Mouse (Mus musculus): ENCODE measurements around the gene Litaf. TPM values are rescaled to one million over a fixed set of nuclear protein-coding genes. Genes with fewer than 3 reads are reported as not detected.

The Litaf gene
- polyA plus RNA-seq, 1 experiment: 107 TPM

- WGBS: 83% methylated on average over 1 of the region's 1 CpGs
- Histone ChIP-seq H3K27ac (ENCODE audit: control insufficient read depth, insufficient read depth, low read length) (no peak overlapping the region), H3K4me3 (ENCODE audit: control insufficient read depth, insufficient read depth, low read length) (no peak overlapping the region), H3K27me3 (ENCODE audit: control insufficient read depth, insufficient read depth, low read length) (no peaks in the 10 kb centered on the region), H3K4me1 (replicated peaks; ENCODE audit: control insufficient read depth, insufficient read depth, low read length) (no peaks in the 10 kb centered on the region), H3K36me3 (ENCODE audit: control insufficient read depth, insufficient read depth, low read length) (no peaks in the 10 kb centered on the region)
- no peak for DNase-seq
- TF ChIP-seq CTCF (IDR thresholded peaks at IDR 0.05; ENCODE audit: borderline replicate concordance, control insufficient read depth, extremely low read depth, insufficient read depth, low read length, poor library complexity): no peak
- no peak for TF ChIP-seq POLR2A (IDR thresholded peaks at IDR 0.05; ENCODE audit: control insufficient read depth, extremely low read depth, insufficient read depth, low read length, poor library complexity)
Observed at GRCm38 (mm10) chr16:10927026-10927425, 138.9 kb downstream of the Litaf start.

GRCm38 (mm10) chr16:10925591-10926180 is 140.3 kb downstream of the Litaf start:
- H3K27ac ChIP-seq (ENCODE audit: control insufficient read depth, insufficient read depth, low read length): no peak overlapping the region
- TF ChIP-seq POLR2A (IDR thresholded peaks at IDR 0.05; ENCODE audit: control insufficient read depth, extremely low read depth, insufficient read depth, low read length, poor library complexity): no peak
- TF ChIP-seq CTCF (IDR thresholded peaks at IDR 0.05; ENCODE audit: borderline replicate concordance, control insufficient read depth, extremely low read depth, insufficient read depth, low read length, poor library complexity): no peak
- WGBS: 89% methylated on average over 7 of the region's 7 CpGs
- H3K4me1 ChIP-seq (replicated peaks; ENCODE audit: control insufficient read depth, insufficient read depth, low read length): no peaks in the 10 kb centered on the region
- no peaks in the 10 kb centered on the region for H3K36me3 ChIP-seq (ENCODE audit: control insufficient read depth, insufficient read depth, low read length)
- H3K4me3 ChIP-seq (ENCODE audit: control insufficient read depth, insufficient read depth, low read length): no peak overlapping the region
- no peak for DNase-seq
- H3K27me3 ChIP-seq (ENCODE audit: control insufficient read depth, insufficient read depth, low read length): no peaks in the 10 kb centered on the region

GRCm38 (mm10) chr16:10923561-10923960 is 142.4 kb downstream of the Litaf start:
- no peak for DNase-seq
- Histone ChIP-seq H3K4me1 (replicated peaks; ENCODE audit: control insufficient read depth, insufficient read depth, low read length) (no peaks in the 10 kb centered on the region), H3K27ac (ENCODE audit: control insufficient read depth, insufficient read depth, low read length) (no peak overlapping the region), H3K27me3 (ENCODE audit: control insufficient read depth, insufficient read depth, low read length) (no peaks in the 10 kb centered on the region), H3K4me3 (ENCODE audit: control insufficient read depth, insufficient read depth, low read length) (no peak overlapping the region), H3K36me3 (ENCODE audit: control insufficient read depth, insufficient read depth, low read length) (no peaks in the 10 kb centered on the region)
- no peak for TF ChIP-seq CTCF (IDR thresholded peaks at IDR 0.05; ENCODE audit: borderline replicate concordance, control insufficient read depth, extremely low read depth, insufficient read depth, low read length, poor library complexity)
- TF ChIP-seq POLR2A (IDR thresholded peaks at IDR 0.05; ENCODE audit: control insufficient read depth, extremely low read depth, insufficient read depth, low read length, poor library complexity): no peak
- 86% methylated on average over 5 of the region's 5 CpGs for WGBS

GRCm38 (mm10) chr16:10919856-10920255 is 146.1 kb downstream of the Litaf start:
- no peak for DNase-seq
- TF ChIP-seq POLR2A (IDR thresholded peaks at IDR 0.05; ENCODE audit: control insufficient read depth, extremely low read depth, insufficient read depth, low read length, poor library complexity) (no peak), CTCF (IDR thresholded peaks at IDR 0.05; ENCODE audit: borderline replicate concordance, control insufficient read depth, extremely low read depth, insufficient read depth, low read length, poor library complexity) (no peak)
- Histone ChIP-seq H3K36me3 (ENCODE audit: control insufficient read depth, insufficient read depth, low read length) (no peaks in the 10 kb centered on the region), H3K27ac (ENCODE audit: control insufficient read depth, insufficient read depth, low read length) (no peak overlapping the region), H3K27me3 (ENCODE audit: control insufficient read depth, insufficient read depth, low read length) (no peaks in the 10 kb centered on the region), H3K4me3 (ENCODE audit: control insufficient read depth, insufficient read depth, low read length) (no peak overlapping the region), H3K4me1 (replicated peaks; ENCODE audit: control insufficient read depth, insufficient read depth, low read length) (peaks cover 7% of the 10 kb centered on the region)

- H3K4me3 ChIP-seq (ENCODE audit: control insufficient read depth, insufficient read depth, low read length): no peak overlapping the region
- TF ChIP-seq CTCF (IDR thresholded peaks at IDR 0.05; ENCODE audit: borderline replicate concordance, control insufficient read depth, extremely low read depth, insufficient read depth, low read length, poor library complexity) (no peak), POLR2A (IDR thresholded peaks at IDR 0.05; ENCODE audit: control insufficient read depth, extremely low read depth, insufficient read depth, low read length, poor library complexity) (no peak)
- no peak overlapping the region for H3K27ac ChIP-seq (ENCODE audit: control insufficient read depth, insufficient read depth, low read length)
- WGBS: 95% methylated on average over 3 of the region's 3 CpGs
- H3K36me3 ChIP-seq (ENCODE audit: control insufficient read depth, insufficient read depth, low read length): no peaks in the 10 kb centered on the region
- peaks cover 15% of the 10 kb centered on the region for H3K4me1 ChIP-seq (replicated peaks; ENCODE audit: control insufficient read depth, insufficient read depth, low read length)
- no peak for DNase-seq
- H3K27me3 ChIP-seq (ENCODE audit: control insufficient read depth, insufficient read depth, low read length): no peaks in the 10 kb centered on the region
Observed at GRCm38 (mm10) chr16:10916271-10916670, 149.7 kb downstream of the Litaf start.

GRCm38 (mm10) chr16:10915066-10915465 is 150.9 kb downstream of the Litaf start:
- Histone ChIP-seq H3K27ac (ENCODE audit: control insufficient read depth, insufficient read depth, low read length) (peak overlapping the region; percentile 22; the same call in 1 of the 2 replicates), H3K4me3 (ENCODE audit: control insufficient read depth, insufficient read depth, low read length) (no peak overlapping the region), H3K27me3 (ENCODE audit: control insufficient read depth, insufficient read depth, low read length) (no peaks in the 10 kb centered on the region), H3K4me1 (replicated peaks; ENCODE audit: control insufficient read depth, insufficient read depth, low read length) (peaks cover 15% of the 10 kb centered on the region), H3K36me3 (ENCODE audit: control insufficient read depth, insufficient read depth, low read length) (no peaks in the 10 kb centered on the region)
- 60% methylated on average over 4 of the region's 4 CpGs for WGBS
- TF ChIP-seq CTCF (IDR thresholded peaks at IDR 0.05; ENCODE audit: borderline replicate concordance, control insufficient read depth, extremely low read depth, insufficient read depth, low read length, poor library complexity) (no peak), POLR2A (IDR thresholded peaks at IDR 0.05; ENCODE audit: control insufficient read depth, extremely low read depth, insufficient read depth, low read length, poor library complexity) (no peak)
- DNase-seq: no peak

GRCm38 (mm10) chr16:10911061-10911460 is 154.9 kb downstream of the Litaf start:
- WGBS: 94% methylated on average over 2 of the region's 2 CpGs
- no peaks in the 10 kb centered on the region for H3K27me3 ChIP-seq (ENCODE audit: control insufficient read depth, insufficient read depth, low read length)
- H3K4me1 ChIP-seq (replicated peaks; ENCODE audit: control insufficient read depth, insufficient read depth, low read length): peaks cover 16% of the 10 kb centered on the region
- H3K27ac ChIP-seq (ENCODE audit: control insufficient read depth, insufficient read depth, low read length): no peak overlapping the region
- no peak overlapping the region for H3K4me3 ChIP-seq (ENCODE audit: control insufficient read depth, insufficient read depth, low read length)
- no peak for TF ChIP-seq POLR2A (IDR thresholded peaks at IDR 0.05; ENCODE audit: control insufficient read depth, extremely low read depth, insufficient read depth, low read length, poor library complexity)
- TF ChIP-seq CTCF (IDR thresholded peaks at IDR 0.05; ENCODE audit: borderline replicate concordance, control insufficient read depth, extremely low read depth, insufficient read depth, low read length, poor library complexity): no peak
- no peaks in the 10 kb centered on the region for H3K36me3 ChIP-seq (ENCODE audit: control insufficient read depth, insufficient read depth, low read length)
- DNase-seq: no peak

Data from thymus, adult 2 months (tissue).